Mouse (Mus musculus): ENCODE measurements at regions not wholly inside any gene's neighbourhood (a gene's known extent, or its start where the extent isn't known, plus 50 kb on each side); places are given as distances from the start of the nearest gene placed in this dataset.
"Not testable (repeated sequence)": the region's sequence is repeated elsewhere in the genome, so short reads cannot be mapped to it uniquely, and the experiment has no call there.

- TF ChIP-seq CTCF (IDR thresholded peaks at IDR 0.05; ENCODE audit: control insufficient read depth, insufficient read depth, low read length), result no peak
- Histone ChIP-seq H3K27ac (ENCODE audit: control insufficient read depth, insufficient read depth, low read depth, low read length, poor library complexity) (no peak overlapping the region), H3K4me3 (replicated peaks; ENCODE audit: control insufficient read depth, low read depth, low read length) (no peak overlapping the region), H3K4me1 (ENCODE audit: control insufficient read depth, insufficient read depth, low read length) (no peaks in the 10 kb centered on the region; the same call in 1 of the 2 replicates)
- 57% methylated on average over 8 of the region's 8 CpGs for WGBS
These were observed 77.6 kb downstream of the Elovl4 start for GRCm38 (mm10) chr9:83728428-83728827.

DNA sequence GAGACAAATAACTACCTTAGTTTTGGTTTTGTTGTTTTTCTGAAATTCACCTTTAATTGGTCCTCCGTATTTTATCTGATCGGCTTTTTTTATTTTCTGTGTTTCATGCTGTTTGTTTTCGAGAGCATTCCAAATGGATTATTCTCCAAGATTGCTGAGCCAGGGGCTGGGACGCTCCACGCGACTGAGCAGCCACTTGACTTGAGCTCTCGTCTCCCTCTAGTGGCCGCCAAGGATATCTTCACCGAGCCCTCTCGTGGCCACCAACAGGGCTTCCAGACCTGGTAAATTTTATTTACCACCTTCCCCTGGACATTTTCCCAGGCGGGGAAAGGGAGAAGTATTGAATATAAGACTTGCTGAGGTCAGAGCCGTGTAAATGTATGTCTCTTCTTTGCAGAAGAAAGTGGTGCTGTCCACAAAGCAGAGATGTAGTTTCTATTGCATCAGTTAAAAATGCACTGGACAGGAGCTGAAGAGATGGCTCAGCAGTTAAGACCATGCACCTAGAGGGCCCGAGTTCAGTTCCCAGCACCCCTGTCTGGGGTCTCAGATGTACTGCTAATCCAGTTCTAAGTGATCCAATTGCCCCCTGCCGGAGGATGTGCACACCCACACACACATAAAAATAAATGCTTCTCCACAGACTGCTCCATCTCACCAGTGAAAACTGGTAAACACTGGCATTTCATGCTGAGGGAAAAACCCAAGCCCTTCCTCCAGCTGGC lies 78.5 kb downstream of the Elovl4 start:
- H3K4me3 ChIP-seq (replicated peaks; ENCODE audit: control insufficient read depth, low read depth, low read length), result no peak overlapping the region
- no peak for TF ChIP-seq POLR2A (IDR thresholded peaks at IDR 0.05; ENCODE audit: borderline replicate concordance, control insufficient read depth, low read depth, low read length)
- peak; percentile 74 for TF ChIP-seq CTCF (IDR thresholded peaks at IDR 0.05; ENCODE audit: control insufficient read depth, insufficient read depth, low read length)
- H3K27ac ChIP-seq (ENCODE audit: control insufficient read depth, insufficient read depth, low read depth, low read length, poor library complexity), result no peak overlapping the region
- no peaks in the 10 kb centered on the region; the same call in 1 of the 2 replicates for H3K4me1 ChIP-seq (ENCODE audit: control insufficient read depth, insufficient read depth, low read length)
- WGBS, result 10% methylated on average over 14 of the region's 14 CpGs

- WGBS, result 39% methylated on average over 16 of the region's 16 CpGs
- no peak for TF ChIP-seq POLR2A (IDR thresholded peaks at IDR 0.05; ENCODE audit: borderline replicate concordance, control insufficient read depth, low read depth, low read length)
- TF ChIP-seq CTCF (IDR thresholded peaks at IDR 0.05; ENCODE audit: control insufficient read depth, insufficient read depth, low read length), result no peak
- no peaks in the 10 kb centered on the region; the same call in 1 of the 2 replicates for H3K4me1 ChIP-seq (ENCODE audit: control insufficient read depth, insufficient read depth, low read length)
- H3K4me3 ChIP-seq (replicated peaks; ENCODE audit: control insufficient read depth, low read depth, low read length), result no peak overlapping the region
- no peak overlapping the region for H3K27ac ChIP-seq (ENCODE audit: control insufficient read depth, insufficient read depth, low read depth, low read length, poor library complexity)
These were observed 79.1 kb downstream of the Elovl4 start for GRCm38 (mm10) chr9:83726979-83727378.

DNA sequence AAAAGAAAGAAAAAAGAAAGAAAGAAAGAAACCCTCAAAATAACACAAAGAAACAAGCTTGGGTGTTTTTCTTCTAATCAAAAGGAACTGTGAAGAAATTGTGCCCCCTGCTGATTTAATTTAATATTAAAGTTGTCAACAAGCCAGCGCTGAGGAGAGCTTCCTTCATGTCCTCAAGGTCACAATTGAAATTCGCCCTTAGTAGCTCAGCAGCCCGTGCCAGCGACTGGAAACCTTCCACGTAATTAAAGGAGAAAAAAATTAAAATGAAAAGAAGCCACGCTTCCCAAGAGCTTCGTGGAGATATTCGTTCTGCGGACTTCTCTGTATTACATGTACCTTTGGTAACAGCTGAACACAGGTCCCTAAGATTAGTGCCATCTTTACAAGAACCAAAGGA lies 80.0 kb downstream of the Elovl4 start:
- no peak overlapping the region for H3K4me3 ChIP-seq (replicated peaks; ENCODE audit: control insufficient read depth, low read depth, low read length)
- H3K4me1 ChIP-seq (ENCODE audit: control insufficient read depth, insufficient read depth, low read length), result no peaks in the 10 kb centered on the region; the same call in 1 of the 2 replicates
- TF ChIP-seq POLR2A (IDR thresholded peaks at IDR 0.05; ENCODE audit: borderline replicate concordance, control insufficient read depth, low read depth, low read length) (no peak), CTCF (IDR thresholded peaks at IDR 0.05; ENCODE audit: control insufficient read depth, insufficient read depth, low read length) (no peak)
- no peak overlapping the region for H3K27ac ChIP-seq (ENCODE audit: control insufficient read depth, insufficient read depth, low read depth, low read length, poor library complexity)
- 52% methylated on average over 9 of the region's 9 CpGs for WGBS

DNA sequence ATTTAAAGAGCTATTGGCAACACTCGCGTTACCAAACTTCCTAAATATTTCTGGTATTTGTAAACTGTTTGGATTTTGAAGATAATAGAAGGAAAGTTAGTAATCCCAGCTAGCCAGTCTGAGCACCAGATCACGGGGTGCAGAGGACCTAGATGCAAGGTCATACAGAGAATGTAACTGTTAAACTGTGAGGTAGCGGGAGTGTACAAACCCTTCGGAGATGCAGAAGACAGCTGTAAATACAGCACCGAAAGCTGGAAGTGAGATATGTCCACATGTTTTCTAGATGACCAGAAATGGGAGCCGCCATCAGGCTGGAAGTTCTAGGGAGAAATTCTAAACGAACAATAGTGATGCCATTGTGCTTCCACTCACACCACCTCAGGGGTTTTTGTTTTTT lies 80.5 kb downstream of the Elovl4 start:
- Histone ChIP-seq H3K4me3 (replicated peaks; ENCODE audit: control insufficient read depth, low read depth, low read length) (no peak overlapping the region), H3K4me1 (ENCODE audit: control insufficient read depth, insufficient read depth, low read length) (no peaks in the 10 kb centered on the region; the same call in 1 of the 2 replicates), H3K27ac (ENCODE audit: control insufficient read depth, insufficient read depth, low read depth, low read length, poor library complexity) (no peak overlapping the region)
- TF ChIP-seq POLR2A (IDR thresholded peaks at IDR 0.05; ENCODE audit: borderline replicate concordance, control insufficient read depth, low read depth, low read length) (no peak), CTCF (IDR thresholded peaks at IDR 0.05; ENCODE audit: control insufficient read depth, insufficient read depth, low read length) (no peak)
- WGBS, result 83% methylated on average over 8 of the region's 8 CpGs

GRCm38 (mm10) chr9:83720982-83721381 lies 85.1 kb downstream of the Elovl4 start:
- 54% methylated on average over 2 of the region's 2 CpGs for WGBS
- H3K4me3 ChIP-seq (replicated peaks; ENCODE audit: control insufficient read depth, low read depth, low read length), result no peak overlapping the region
- H3K27ac ChIP-seq (ENCODE audit: control insufficient read depth, insufficient read depth, low read depth, low read length, poor library complexity), result no peak overlapping the region
- H3K4me1 ChIP-seq (ENCODE audit: control insufficient read depth, insufficient read depth, low read length), result no peaks in the 10 kb centered on the region
- TF ChIP-seq POLR2A (IDR thresholded peaks at IDR 0.05; ENCODE audit: borderline replicate concordance, control insufficient read depth, low read depth, low read length) (no peak), CTCF (IDR thresholded peaks at IDR 0.05; ENCODE audit: control insufficient read depth, insufficient read depth, low read length) (no peak)

DNA sequence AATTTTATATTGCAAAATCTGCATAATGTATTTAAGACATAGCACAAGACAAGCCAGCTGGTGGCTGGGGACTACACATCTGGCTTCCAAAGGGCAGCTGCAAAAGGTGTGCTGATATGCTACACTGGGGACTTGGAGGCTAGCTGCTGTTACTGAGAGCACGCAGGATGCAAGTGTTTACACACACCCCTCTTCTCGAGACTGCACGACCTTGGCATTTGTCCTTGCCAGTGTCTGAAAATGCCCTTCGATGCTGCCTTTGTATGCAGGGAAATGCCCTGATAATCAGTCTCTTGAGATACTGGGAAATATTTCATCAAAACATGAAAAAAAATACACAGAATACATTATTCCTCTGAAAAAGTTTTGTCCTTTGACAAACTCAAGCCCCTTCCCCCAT lies 86.3 kb downstream of the Elovl4 start:
- TF ChIP-seq POLR2A (IDR thresholded peaks at IDR 0.05; ENCODE audit: borderline replicate concordance, control insufficient read depth, low read depth, low read length), result no peak
- TF ChIP-seq CTCF (IDR thresholded peaks at IDR 0.05; ENCODE audit: control insufficient read depth, insufficient read depth, low read length), result no peak
- Histone ChIP-seq H3K27ac (ENCODE audit: control insufficient read depth, insufficient read depth, low read depth, low read length, poor library complexity) (no peak overlapping the region), H3K4me3 (replicated peaks; ENCODE audit: control insufficient read depth, low read depth, low read length) (no peak overlapping the region), H3K4me1 (ENCODE audit: control insufficient read depth, insufficient read depth, low read length) (no peaks in the 10 kb centered on the region)
- WGBS, result 77% methylated on average over 4 of the region's 4 CpGs

GRCm38 (mm10) chr9:83718084-83718483 lies 88.0 kb downstream of the Elovl4 start:
- 74% methylated on average over 2 of the region's 2 CpGs for WGBS
- H3K4me3 ChIP-seq (replicated peaks; ENCODE audit: control insufficient read depth, low read depth, low read length); H3K4me1 ChIP-seq (ENCODE audit: control insufficient read depth, insufficient read depth, low read length); H3K27ac ChIP-seq (ENCODE audit: control insufficient read depth, insufficient read depth, low read depth, low read length, poor library complexity): not testable (repeated sequence)

Measured in bone marrow, adult 2 months (tissue).